Mouse (Mus musculus) liver, postnatal 0 days (tissue): ENCODE measurements around the gene Atp5b. TPM values are rescaled to one million over a fixed set of nuclear protein-coding genes. Genes with fewer than 3 reads are reported as not detected.

Experiments
- ATAC-seq: fragments of 200-750 bp; cut with Nextera tagmentation; 2 replicates; pipeline ENCODE4 v1.8.0; 2017; ENCODE audit warnings: mild to moderate bottlenecking, moderate library complexity
- DNase-seq: peaks from one replicate; pipeline ENCODE4 v3.0.0-alpha.2; 2016
- H3K27ac ChIP-seq: fragments of 300-500 bp; sonication (generic); 2 replicates; pipeline ENCODE4 v1.5.1; 2014; ENCODE audit warnings: antibody characterized with exemption, moderate library complexity, mild to moderate bottlenecking, low read depth
- H3K27me3 ChIP-seq: fragments of 300-500 bp; sonication (generic); 2 replicates; pipeline ENCODE4 v1.6.1; 2014; ENCODE audit warnings: low read length, control low read depth, mixed read lengths; ENCODE audit not compliant: insufficient read depth
- H3K36me3 ChIP-seq: fragments of 300-500 bp; sonication (generic); replicated peaks from 2 replicates; pipeline ENCODE4 v1.6.1; 2014; ENCODE audit warnings: mild to moderate bottlenecking, control low read depth, low read length, moderate library complexity, mixed read lengths; ENCODE audit not compliant: insufficient read depth
- H3K4me1 ChIP-seq: fragments of 300-500 bp; sonication (generic); 2 replicates; pipeline ENCODE4 v1.6.1; 2014; ENCODE audit warnings: antibody characterized with exemption, mild to moderate bottlenecking, control low read depth; ENCODE audit not compliant: insufficient read depth
- H3K4me2 ChIP-seq: fragments of 300-500 bp; sonication (generic); 2 replicates; pipeline ENCODE4 v1.6.1; 2014; ENCODE audit warnings: low read depth, mild to moderate bottlenecking, low read length, moderate library complexity, mixed read lengths
- H3K4me3 ChIP-seq: fragments of 300-500 bp; sonication (generic); 2 replicates; pipeline ENCODE4 v1.5.1; 2014; ENCODE audit warnings: low read depth, low read length
- H3K9ac ChIP-seq: fragments of 300-500 bp; sonication (generic); replicated peaks from 2 replicates; pipeline ENCODE4 v1.6.1; 2014; ENCODE audit warnings: mild to moderate bottlenecking, moderate library complexity
- H3K9me3 ChIP-seq: fragments of 300-500 bp; sonication (generic); 2 replicates; pipeline ENCODE4 v1.6.1; 2016; ENCODE audit warnings: mild to moderate bottlenecking, control low read depth, low read length, mixed read lengths
- CTCF ChIP-seq: sonication (generic); IDR thresholded peaks from 2 replicates; pipeline ENCODE4 v1.5.1; 2016; ENCODE audit warnings: antibody characterized with exemption, low read depth
- EP300 ChIP-seq: IDR thresholded peaks from 2 replicates; pipeline ENCODE4 v1.6.1; 2016; ENCODE audit warnings: antibody characterized with exemption, low read depth, mild to moderate bottlenecking
- WGBS: fragments of 180-500 bp; shearing (Covaris S2); extraction: QIAGEN DNeasy Blood & Tissue Kit; methylation state at CpG from one replicate; pipeline ENCODE4 v1.1.7; 2014; ENCODE audit not compliant: insufficient replicate concordance; 5-methylcytosine and 5-hydroxymethylcytosine counted together
- polyA plus RNA-seq: library from polyadenylated mRNA; unstranded; fragments of >200 nt; fragmentation: Nextera tagmentation; extraction: Ambion mirVana; gene quantifications from 2 replicates; pipeline ENCODE4 v1.2.1, GENCODE M21; 2015

Atp5b gene
- polyA plus RNA-seq, 1 experiment from 2014 or later: 1,865 TPM

DNA sequence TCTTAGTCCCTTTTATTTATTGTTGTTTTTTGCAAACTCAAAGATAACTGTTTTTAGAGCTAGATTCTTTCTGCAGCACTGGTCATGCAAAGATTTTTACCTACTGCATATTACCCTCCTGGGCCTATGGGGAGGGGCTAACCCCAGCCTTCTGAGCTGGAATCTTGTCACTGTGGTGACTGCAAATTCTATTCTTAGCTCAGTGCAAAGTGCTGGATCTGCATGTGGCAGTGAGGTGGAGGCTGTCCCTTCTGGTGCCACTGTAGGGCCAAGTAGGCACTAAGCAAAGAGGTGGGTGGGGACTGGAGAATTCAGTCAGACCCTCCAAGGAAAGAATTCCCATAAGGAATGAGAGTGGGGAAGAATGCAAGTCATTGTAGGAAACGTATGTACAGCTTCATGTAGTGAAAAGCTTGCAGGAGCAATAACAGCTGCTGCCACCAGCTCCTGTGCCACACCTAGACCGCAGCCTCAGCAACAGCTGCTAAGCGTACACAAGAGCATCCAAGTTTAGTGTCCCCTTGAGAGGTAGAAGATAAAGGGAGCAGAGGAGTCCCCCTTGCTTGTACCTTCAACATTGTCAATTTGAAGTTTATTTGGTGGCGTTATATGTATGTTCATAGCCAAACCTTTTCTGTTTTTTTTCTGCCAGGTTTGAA, 27.2 kb downstream of the Atp5b start:
- TF ChIP-seq EP300: no peak
- H3K4me3 ChIP-seq: no peak overlapping the region
- no peak overlapping the region for H3K27ac ChIP-seq
- no peaks in the 10 kb centered on the region for H3K4me1 ChIP-seq
- DNase-seq: no peak
- H3K27me3 ChIP-seq: no peaks in the 10 kb centered on the region
- no peak overlapping the region for H3K9ac ChIP-seq
- 93% methylated on average over 4 of the region's 4 CpGs for WGBS
- H3K36me3 ChIP-seq: peaks cover 64% of the 10 kb centered on the region
- no peak overlapping the region for H3K4me2 ChIP-seq
- no peak for ATAC-seq
- H3K9me3 ChIP-seq: no peaks in the 10 kb centered on the region

DNA sequence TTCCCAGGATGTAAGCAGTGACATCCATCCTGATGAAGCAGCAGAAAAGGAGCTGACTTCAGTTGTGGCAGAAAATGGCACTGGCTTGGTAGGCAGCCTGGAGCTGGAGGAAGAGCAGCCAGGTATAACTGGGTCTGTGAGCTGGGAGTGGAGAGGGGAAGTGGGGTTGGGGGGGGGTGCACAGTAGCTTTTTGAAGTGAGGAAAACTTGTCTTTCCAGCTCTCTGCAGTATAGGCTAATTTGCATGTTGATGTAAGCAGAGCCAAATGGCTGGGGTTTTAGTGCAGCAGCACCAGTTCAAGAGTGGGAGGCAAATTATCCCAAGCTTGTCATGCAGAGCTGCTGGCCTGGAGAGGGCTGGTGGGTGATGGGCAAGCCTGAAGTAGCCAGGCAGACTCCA, 28.2 kb downstream of the Atp5b start:
- Histone ChIP-seq H3K36me3 (peaks cover 74% of the 10 kb centered on the region), H3K4me2 (no peak overlapping the region), H3K27ac (no peak overlapping the region), H3K9ac (no peak overlapping the region), H3K4me3 (no peak overlapping the region), H3K4me1 (no peaks in the 10 kb centered on the region), H3K9me3 (no peaks in the 10 kb centered on the region), H3K27me3 (no peaks in the 10 kb centered on the region)
- TF ChIP-seq CTCF (no peak), EP300 (no peak)
- no peak for DNase-seq
- ATAC-seq: no peak

DNA sequence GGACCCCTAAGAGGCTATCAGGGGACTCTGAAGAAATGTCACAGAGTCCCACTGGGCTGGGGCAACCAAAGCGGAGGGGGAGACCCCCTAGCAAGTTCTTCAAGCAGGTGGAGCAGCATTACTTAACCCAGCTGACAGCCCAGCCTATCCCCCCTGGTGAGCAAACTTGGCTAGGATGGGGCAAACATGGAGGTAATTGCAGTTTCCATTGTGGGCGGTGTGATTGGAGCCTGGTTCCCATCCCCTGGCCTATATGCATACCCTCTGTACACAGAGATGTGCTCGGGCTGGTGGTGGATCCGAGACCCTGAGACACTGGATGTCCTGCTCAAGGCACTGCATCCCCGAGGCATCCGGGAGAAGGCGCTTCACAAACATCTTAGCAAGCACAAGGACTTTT, 40.8 kb downstream of the Atp5b start:
- H3K4me3 ChIP-seq: no peak overlapping the region
- H3K27me3 ChIP-seq: no peaks in the 10 kb centered on the region
- DNase-seq (no peak), ATAC-seq (no peak)
- TF ChIP-seq EP300: no peak
- TF ChIP-seq CTCF: no peak
- no peak overlapping the region for H3K4me2 ChIP-seq
- no peak overlapping the region for H3K27ac ChIP-seq
- no peak overlapping the region for H3K9ac ChIP-seq
- H3K36me3 ChIP-seq: peaks cover 91% of the 10 kb centered on the region
- H3K4me1 ChIP-seq: no peaks in the 10 kb centered on the region
- WGBS: 89% methylated on average over 7 of the region's 7 CpGs
- H3K9me3 ChIP-seq: no peaks in the 10 kb centered on the region

GRCm38 (mm10) chr10:128124831-128125230, 41.8 kb downstream of the Atp5b start:
- Histone ChIP-seq H3K27me3 (no peaks in the 10 kb centered on the region), H3K27ac (no peak overlapping the region), H3K4me3 (no peak overlapping the region), H3K9me3 (no peaks in the 10 kb centered on the region), H3K4me1 (no peaks in the 10 kb centered on the region), H3K9ac (no peak overlapping the region), H3K36me3 (peaks cover 88% of the 10 kb centered on the region), H3K4me2 (no peak overlapping the region)
- ATAC-seq (no peak), DNase-seq (no peak)
- no peak for TF ChIP-seq CTCF
- TF ChIP-seq EP300: no peak
- WGBS: 97% methylated on average over 9 of the region's 9 CpGs

DNA sequence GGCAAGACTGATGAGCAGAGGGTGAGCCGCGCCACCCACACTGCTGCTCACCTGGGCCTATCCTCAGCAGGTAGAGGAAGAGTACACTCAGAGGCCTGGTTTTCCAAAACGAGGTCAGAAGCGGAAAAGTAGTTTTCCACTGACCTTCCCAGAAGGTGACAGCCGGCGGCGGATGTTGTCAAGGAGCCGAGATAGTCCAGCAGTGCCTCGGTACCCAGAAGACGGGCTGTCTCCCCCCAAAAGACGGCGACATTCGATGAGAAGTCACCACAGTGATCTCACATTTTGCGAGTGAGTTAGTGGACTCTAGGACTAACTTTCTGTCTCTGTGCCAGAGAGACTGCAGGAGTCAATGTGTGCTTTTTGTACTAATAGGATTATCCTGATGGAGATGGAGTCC, 42.9 kb downstream of the Atp5b start:
- ATAC-seq (no peak), DNase-seq (no peak)
- H3K27ac ChIP-seq: no peak overlapping the region
- TF ChIP-seq CTCF (no peak), EP300 (no peak)
- no peaks in the 10 kb centered on the region for H3K27me3 ChIP-seq
- no peaks in the 10 kb centered on the region for H3K9me3 ChIP-seq
- no peak overlapping the region for H3K4me2 ChIP-seq
- H3K36me3 ChIP-seq: peaks cover 85% of the 10 kb centered on the region
- no peak overlapping the region for H3K4me3 ChIP-seq
- no peak overlapping the region for H3K9ac ChIP-seq
- no peaks in the 10 kb centered on the region for H3K4me1 ChIP-seq
- WGBS: 90% methylated on average over 14 of the region's 14 CpGs

- DNase-seq: no peak
- Histone ChIP-seq H3K4me2 (no peak overlapping the region), H3K4me1 (peaks cover 3% of the 10 kb centered on the region; the same call in 1 of the 2 replicates), H3K9ac (no peak overlapping the region), H3K27ac (no peak overlapping the region), H3K4me3 (no peak overlapping the region), H3K27me3 (no peaks in the 10 kb centered on the region), H3K36me3 (peaks cover 71% of the 10 kb centered on the region), H3K9me3 (no peaks in the 10 kb centered on the region)
- TF ChIP-seq EP300 (no peak), CTCF (no peak)
- whole genome bisulfite sequencing: 85% methylated on average over 5 of the region's 5 CpGs
- no peak for ATAC-seq
Measured at GRCm38 (mm10) chr10:128127497-128127896, 44.4 kb downstream of the Atp5b start.

- no peak overlapping the region for H3K4me2 ChIP-seq
- no peaks in the 10 kb centered on the region for H3K27me3 ChIP-seq
- 84% methylated on average over 8 of the region's 8 CpGs for WGBS
- H3K4me3 ChIP-seq: no peak overlapping the region
- H3K9ac ChIP-seq: no peak overlapping the region
- DNase-seq: no peak
- no peaks in the 10 kb centered on the region for H3K9me3 ChIP-seq
- peaks cover 65% of the 10 kb centered on the region for H3K36me3 ChIP-seq
- no peak for TF ChIP-seq CTCF
- TF ChIP-seq EP300: no peak
- peaks cover 3% of the 10 kb centered on the region; the same call in 1 of the 2 replicates for H3K4me1 ChIP-seq
- no peak overlapping the region for H3K27ac ChIP-seq
- no peak for ATAC-seq
Measured at GRCm38 (mm10) chr10:128128143-128128542, 45.1 kb downstream of the Atp5b start.
